12 mouse cellular contexts compared by ENCODE assay signal in genomic region chr5:36608939-36609499, GRCm38 (mm10).
"Had no signal": no experiment of that assay in that cellular context is flagged by ENCODE, and none has a peak within 500 bp of the region (broad histone marks: within the 10 kb centered on the region; RNA-seq: fewer than 3 reads in every experiment).

No protein-coding gene starts in this region.

- H3K9ac ChIP-seq: liver, embryonic 13.5 days; liver, postnatal 0 days; lung, embryonic 15.5 days; neural tube, embryonic 12.5 days had no signal

- ATAC-seq: hindbrain, postnatal 0 days; liver, postnatal 0 days had no signal

- H3K4me3 ChIP-seq: liver, embryonic 13.5 days; lung, embryonic 15.5 days; neural tube, embryonic 12.5 days had no signal

- H3K27me3 ChIP-seq: liver, embryonic 13.5 days; lung, embryonic 15.5 days; neural tube, embryonic 12.5 days had no signal

- H3K27ac ChIP-seq: hindbrain, postnatal 0 days; liver, embryonic 13.5 days; lung, embryonic 15.5 days; neural tube, embryonic 12.5 days had no signal

- DNase-seq: kidney, adult 11 months; kidney, postnatal 10 days; layer of hippocampus, adult 9-11 months; layer of hippocampus, postnatal 36 days; liver, embryonic 13.5 days; liver, postnatal 0 days; lung, postnatal 14 days; midbrain, embryonic 14.5 days; thymus, postnatal 4 days had no signal

- H3K4me2 ChIP-seq: liver, embryonic 13.5 days; lung, embryonic 15.5 days; neural tube, embryonic 12.5 days had no signal

- H3K9me3 ChIP-seq: liver, embryonic 13.5 days; lung, embryonic 15.5 days; neural tube, embryonic 12.5 days had no signal

- H3K4me1 ChIP-seq: lung, embryonic 15.5 days; neural tube, embryonic 12.5 days had no signal
